Mouse (Mus musculus): ENCODE measurements around the gene Tnik. TPM values are rescaled to one million over a fixed set of nuclear protein-coding genes. Genes with fewer than 3 reads are reported as not detected.

Gene Tnik
- polyA plus RNA-seq, 2 experiments from 2014 or later, result 44.9 to 49.8 TPM

DNA sequence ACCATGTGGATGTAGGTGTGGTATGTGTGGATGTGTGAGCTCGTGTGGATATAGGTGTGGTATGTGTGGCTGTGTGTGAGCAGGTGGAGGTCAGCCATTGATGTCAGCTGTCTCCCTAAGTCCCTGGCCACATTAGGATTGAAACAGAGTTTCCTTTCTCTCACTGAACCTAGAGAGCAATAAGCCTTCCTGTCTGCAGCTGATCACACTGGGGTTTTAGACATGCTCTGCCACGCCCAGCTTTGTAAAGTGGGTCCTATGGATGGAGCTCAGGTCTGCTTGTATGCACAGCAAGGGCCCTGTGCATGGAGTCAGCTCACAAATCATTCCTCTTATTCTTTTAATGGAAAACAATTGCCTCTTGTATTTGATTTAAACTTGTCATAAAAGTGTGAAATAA lies 95.4 kb downstream of the Tnik start:
- ATAC-seq, result no peak

DNA sequence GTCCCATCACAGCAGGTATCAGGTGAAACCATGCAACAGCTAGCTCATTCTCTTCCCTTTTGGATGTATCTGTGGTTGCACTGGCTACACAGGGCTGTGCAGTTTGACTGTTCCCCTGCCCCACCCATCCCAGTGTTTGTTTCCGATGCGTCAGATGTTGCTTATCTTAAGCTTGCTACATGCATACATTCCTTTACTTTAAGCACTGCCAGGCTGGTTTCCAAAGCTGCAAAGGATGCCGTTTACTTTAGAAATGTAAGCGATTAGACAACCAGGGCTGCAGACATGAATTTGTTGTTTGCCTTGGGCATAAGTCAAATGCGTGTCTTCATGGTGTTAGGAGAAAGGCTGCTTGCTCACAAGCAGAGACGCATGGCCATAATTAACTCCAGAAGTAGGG lies 96.1 kb downstream of the Tnik start:
- no peak for ATAC-seq

GRCm38 (mm10) chr3:28361056-28361455 lies 98.0 kb downstream of the Tnik start:
- ATAC-seq, result no peak

DNA sequence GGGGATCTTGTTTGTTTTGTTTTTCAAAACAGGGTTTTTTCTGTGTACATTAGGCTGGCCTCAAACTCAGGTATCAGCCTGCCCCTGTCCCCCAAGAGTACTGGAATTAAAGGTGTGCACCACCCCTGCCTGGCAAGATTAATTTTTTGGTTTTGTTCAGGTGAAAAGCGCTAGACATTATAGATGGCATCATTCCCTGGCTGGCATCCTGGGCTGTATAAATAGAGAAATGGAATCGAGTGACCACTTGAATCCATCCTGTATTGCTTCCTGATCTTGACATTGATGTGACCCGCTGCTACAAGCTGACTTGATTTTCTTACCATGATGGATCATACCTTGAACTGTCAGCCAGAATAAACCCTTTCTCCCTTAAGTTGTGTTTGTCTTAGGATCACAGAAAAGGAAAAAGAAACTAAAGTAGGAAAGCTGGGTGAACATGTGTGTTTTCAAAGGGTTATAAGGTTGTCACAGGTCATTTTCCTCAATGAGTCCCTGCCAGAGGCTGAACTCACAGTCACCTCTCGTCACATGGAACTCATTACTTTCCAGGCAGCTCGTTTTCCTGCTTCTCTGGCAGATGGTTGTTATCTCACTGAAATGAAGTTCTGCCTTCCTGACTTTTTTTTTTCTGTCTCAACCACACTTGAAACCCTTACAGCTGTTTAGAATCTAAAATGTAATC lies 100.6 kb downstream of the Tnik start:
- no peak for ATAC-seq

- ATAC-seq, result no peak
These were observed 105.7 kb downstream of the Tnik start for GRCm38 (mm10) chr3:28368746-28369145.

DNA sequence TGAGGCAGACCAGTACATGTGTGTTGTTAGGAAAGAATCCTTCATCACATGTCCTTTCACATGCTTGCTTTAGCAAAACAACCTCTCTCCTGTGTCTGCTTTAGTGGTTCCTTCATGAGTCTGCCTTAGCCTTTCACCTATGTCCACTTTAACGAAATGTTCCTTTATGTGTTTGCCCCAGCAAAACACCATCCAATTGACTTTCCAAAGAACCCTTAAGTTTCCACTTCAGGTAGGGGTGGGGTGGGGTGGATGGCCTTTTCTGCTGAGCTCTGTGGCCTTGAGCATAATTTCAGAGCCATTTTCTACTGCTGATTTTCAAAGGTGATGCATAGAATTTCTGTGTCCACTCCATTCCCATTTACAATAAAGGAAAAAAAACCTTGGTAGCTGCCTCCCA lies 106.3 kb downstream of the Tnik start:
- ATAC-seq, result no peak

DNA sequence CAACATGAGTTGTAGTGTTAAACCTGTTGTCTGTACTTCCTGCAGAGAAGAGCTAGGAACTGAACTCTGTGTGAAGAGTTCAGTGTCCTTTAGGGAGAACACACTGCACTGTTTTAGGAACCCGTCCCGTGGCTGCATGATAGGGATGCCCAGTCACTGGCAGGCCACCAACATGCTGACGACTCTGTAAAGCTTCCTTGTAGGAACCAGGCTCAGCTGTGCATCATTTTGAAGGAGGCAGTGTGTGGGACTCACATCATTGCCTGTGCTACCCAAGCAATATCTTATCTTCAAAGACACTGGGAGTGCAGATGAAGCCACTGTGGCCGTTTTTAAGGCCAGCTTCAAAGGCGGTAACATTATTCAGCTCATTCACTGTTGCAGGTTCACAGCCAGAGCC lies 106.7 kb downstream of the Tnik start:
- no peak for ATAC-seq

- no peak for ATAC-seq
These were observed 108.6 kb downstream of the Tnik start for GRCm38 (mm10) chr3:28371583-28371982.

DNA sequence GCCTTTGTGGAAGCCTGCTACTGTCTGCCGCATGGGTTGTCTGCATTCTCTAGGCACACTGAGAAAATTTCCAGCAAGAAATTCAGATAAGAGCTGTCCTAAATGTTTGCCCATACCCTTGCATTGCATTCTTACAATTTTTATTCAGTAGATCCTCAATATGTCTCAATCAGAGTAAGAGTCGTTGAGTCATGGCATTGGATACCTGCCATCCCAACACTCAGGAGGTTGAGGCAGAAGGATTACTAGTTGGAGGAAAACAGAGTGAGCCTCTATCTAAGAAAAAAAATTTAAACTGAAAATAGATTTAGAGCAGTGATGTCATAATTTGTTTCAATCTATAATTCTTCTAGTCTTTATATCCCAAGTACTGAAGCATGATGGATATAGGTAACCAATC lies 109.4 kb downstream of the Tnik start:
- ATAC-seq, result no peak

- no peak for ATAC-seq
These were observed 111.9 kb downstream of the Tnik start for GRCm38 (mm10) chr3:28374738-28375510.

DNA sequence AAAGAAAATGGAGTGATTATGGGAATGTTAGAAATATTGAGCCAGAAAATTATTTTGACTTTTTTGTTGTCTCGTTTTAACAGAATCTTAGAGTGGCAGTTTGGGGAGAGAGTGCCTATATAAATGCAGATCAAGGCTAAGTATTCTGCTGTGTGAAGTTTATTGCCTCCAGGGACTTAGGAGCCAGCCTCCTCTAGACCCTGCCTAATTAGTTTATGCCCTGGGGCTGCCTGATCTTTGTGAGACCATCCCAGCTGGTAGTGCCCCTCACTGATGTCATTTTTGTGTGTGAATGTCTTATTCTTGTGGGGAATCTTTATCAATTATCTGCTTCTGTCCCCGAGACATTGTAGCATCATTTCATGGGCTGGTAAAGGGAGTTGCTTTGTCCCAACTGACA lies 117.2 kb downstream of the Tnik start:
- no peak for ATAC-seq

- ATAC-seq, result no peak
These were observed 120.6 kb downstream of the Tnik start for GRCm38 (mm10) chr3:28383526-28384126.

DNA sequence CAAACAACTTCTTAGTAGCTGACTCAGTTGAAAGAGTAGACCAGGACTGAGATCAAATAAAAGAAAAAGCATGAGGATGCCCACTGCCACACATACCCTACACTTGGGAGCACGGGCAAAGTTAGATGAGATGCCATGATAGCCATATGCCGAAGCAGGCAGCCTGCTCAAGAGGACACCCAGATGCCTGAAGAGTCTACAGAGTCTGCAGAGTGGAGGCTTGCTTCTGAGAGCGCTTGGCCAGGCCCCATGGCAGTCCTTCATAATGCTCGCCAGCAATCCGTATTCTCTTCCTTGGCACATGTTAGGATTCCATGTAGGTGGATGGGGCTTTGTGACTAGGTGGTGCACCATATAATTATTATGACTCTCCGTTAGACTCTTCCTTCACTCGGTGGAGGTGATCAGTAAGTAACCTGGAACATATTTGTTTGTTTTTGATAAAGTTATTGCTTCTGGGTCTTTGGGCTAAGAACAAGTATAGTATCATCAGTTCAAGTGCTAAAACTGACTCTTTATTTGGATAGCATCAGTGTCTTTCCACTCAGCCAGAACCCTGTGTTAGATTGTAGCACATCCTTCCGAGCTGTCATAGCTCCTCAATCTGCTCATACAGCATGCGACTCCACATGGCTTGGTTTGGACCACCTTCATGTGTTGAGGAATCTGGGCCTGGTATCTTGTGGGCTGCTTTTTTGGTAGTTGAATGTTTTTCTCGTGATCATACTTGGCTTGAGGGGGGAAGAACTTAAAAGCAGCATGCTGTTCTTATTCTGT lies 122.4 kb downstream of the Tnik start:
- no peak for ATAC-seq

- no peak for ATAC-seq
These were observed 125.5 kb downstream of the Tnik start for GRCm38 (mm10) chr3:28388540-28388939.

GRCm38 (mm10) chr3:28390183-28390582 lies 127.2 kb downstream of the Tnik start:
- no peak for ATAC-seq

- ATAC-seq, result no peak
These were observed 129.5 kb downstream of the Tnik start for GRCm38 (mm10) chr3:28392542-28392941.

DNA sequence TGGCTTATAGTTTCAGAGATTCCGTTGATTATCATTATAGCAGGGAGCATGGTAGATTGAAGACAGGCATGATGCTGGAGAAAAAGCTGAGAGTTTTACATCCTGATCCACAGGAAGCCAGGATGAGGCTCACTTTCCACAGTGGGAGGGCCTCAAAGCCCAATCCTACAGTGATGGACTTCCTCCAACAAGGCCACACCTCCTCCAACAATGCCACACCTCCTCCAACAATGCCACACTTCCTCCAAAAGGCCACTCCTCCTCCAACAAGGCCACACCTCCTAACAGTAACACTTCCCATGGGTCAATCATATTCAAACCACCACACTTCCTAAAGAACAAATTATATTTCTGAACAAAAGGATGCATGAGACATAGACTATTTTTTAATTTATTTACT lies 135.8 kb downstream of the Tnik start:
- ATAC-seq, result no peak

DNA sequence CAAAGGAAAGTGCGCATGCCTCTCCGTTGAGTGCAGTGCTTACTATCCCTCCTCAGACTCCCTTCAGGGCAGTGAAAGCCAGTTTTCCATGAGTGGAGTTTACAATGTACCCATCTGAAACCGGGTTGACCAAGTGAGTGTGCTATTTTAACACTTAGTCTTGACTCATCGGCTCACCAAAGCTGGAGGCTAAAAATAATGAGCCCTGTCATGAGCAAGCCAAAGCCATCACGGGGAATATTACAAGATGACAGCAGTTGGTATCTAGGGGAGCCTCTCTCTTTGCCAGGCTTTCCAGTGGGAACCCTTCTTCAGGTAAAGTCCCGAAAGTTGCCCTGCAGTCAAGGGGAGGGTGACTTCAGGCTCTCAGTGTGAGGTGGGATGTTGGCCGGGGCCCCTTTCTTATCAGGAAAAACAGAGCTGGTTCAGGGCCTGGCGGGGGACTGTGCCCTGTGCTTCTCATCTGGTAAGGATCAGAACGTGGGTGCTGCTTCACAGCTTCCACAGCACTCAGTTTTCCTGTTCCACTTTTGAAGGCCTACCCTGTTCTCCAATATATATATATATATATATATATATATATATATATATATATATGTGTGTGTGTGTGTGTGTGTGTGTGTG lies 136.7 kb downstream of the Tnik start:
- no peak for ATAC-seq

DNA sequence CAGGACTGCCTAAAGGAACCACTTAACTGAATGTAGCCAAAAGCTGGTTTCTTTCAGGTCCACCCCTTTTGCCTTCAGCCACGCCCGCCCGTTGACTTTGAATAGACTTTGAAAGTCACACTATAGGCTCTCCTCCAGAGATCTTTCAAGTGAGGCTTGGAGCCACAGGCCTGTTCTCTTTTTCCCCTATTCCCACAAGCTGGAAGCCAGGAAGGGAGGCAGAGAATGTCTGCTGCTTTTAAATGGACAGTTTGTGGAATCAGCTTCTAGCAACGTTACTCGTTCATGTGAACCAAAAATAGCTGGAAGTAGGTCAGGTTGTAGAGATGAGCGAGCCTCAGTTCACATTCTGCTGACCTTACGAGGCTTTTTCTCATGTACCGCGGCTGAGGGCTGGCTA lies 138.3 kb downstream of the Tnik start:
- no peak for ATAC-seq

- peak; percentile 86 for ATAC-seq
These were observed 139.2 kb downstream of the Tnik start for GRCm38 (mm10) chr3:28402221-28402620.

DNA sequence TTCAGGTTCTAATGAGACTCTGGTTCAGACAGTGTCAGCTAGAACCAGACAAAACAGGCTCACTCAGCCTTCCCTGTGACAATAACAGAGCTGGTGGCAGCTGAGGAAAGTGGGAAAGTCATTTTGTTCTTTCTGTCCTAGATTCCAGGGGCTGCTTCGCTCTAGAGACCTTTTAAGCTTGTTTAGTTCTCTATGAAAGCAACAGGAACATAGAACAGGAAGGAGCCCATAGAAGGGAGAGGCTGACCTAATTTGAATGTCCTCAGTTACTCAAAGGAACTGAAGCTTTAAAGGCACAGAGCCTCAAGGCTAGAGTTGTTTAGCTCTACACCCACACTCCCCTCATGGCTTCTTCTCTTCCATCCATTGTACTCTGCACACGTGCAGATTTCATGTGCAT lies 142.4 kb downstream of the Tnik start:
- ATAC-seq, result peak; percentile 40

DNA sequence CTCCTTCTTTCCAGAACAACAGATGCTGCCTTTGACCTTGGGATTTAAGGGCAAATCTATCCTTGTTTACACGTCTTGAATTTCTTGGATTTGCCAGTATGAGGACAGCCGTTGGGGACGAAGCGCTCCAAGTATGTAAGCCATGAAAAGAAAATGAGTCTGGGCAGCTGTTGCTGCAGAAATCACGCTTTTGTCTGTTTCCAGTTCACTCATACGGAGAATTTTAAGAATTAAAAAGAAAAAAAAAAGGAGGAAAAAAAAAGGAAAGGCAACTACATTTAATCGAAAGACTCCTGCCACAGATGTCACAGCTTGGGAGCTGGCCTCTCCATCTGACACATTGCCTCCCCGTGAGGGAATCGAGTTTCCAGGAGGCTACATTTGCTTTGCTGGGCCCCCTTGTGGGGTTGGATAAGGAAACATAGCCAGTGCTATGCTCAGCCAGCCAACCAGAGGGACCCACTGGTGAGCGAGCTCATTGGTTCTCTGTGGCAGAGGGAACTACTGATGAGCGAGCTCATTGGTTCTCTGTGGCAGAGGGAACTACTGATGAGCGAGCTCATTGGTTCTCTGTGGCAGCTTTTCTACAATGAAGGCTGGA lies 145.9 kb downstream of the Tnik start:
- ATAC-seq, result no peak

Measured in activated CD4-positive, CD25-positive, alpha-beta regulatory T cell, adult 4 months (primary cell).